Mouse (Mus musculus) cerebellum, adult 2 months (tissue): ENCODE measurements around the gene Lyl1.

Experiments used
- CTCF ChIP-seq: fragments of 200-500 bp; IDR thresholded peaks from 2 replicates; pipeline ENCODE4 v1.5.1; 2011; ENCODE audit warnings: low read depth, mild to moderate bottlenecking, control low read depth, low read length, moderate library complexity, borderline replicate concordance; ENCODE audit not compliant: insufficient read depth
- POLR2A ChIP-seq: fragments of 200-500 bp; IDR thresholded peaks from 2 replicates; pipeline ENCODE4 v1.6.1; 2011; ENCODE audit warnings: low read length, control low read depth, borderline replicate concordance; ENCODE audit not compliant: insufficient read depth

- TF ChIP-seq CTCF (no peak), POLR2A (no peak)
Observed at GRCm38 (mm10) chr8:84722530-84722849, 21.2 kb downstream of the Lyl1 start.
